Mouse (Mus musculus): ENCODE measurements around the gene Nsmf.

Nsmf gene

GRCm38 (mm10) chr2:25083697-25084096 lies 29.5 kb downstream of the Nsmf start:
- no peak for DNase-seq (ENCODE audit: extremely low read depth, insufficient read length, low spot score)

GRCm38 (mm10) chr2:25085571-25085970 lies 31.4 kb downstream of the Nsmf start:
- no peak for DNase-seq (ENCODE audit: extremely low read depth, insufficient read length, low spot score)

- no peak for DNase-seq (ENCODE audit: extremely low read depth, insufficient read length, low spot score)
These were observed 33.7 kb downstream of the Nsmf start for GRCm38 (mm10) chr2:25087842-25088241.

GRCm38 (mm10) chr2:25088636-25089035 lies 34.5 kb downstream of the Nsmf start:
- DNase-seq (ENCODE audit: extremely low read depth, insufficient read length, low spot score): no peak

GRCm38 (mm10) chr2:25094785-25095108 lies 40.6 kb downstream of the Nsmf start:
- no peak for DNase-seq (ENCODE audit: extremely low read depth, insufficient read length, low spot score)

- DNase-seq (ENCODE audit: extremely low read depth, insufficient read length, low spot score): no peak
These were observed 41.1 kb downstream of the Nsmf start, which contains the start of gene Noxa1 for GRCm38 (mm10) chr2:25095109-25095850. Noxa1 (minus strand) TSS chr2:25095149.

- no peak for DNase-seq (ENCODE audit: extremely low read depth, insufficient read length, low spot score)
These were observed 44.0 kb downstream of the Nsmf start for GRCm38 (mm10) chr2:25098005-25098615.

GRCm38 (mm10) chr2:25098956-25099355 lies 44.8 kb downstream of the Nsmf start:
- DNase-seq (ENCODE audit: extremely low read depth, insufficient read length, low spot score): no peak

GRCm38 (mm10) chr2:25099703-25100102 lies 45.5 kb downstream of the Nsmf start:
- no peak for DNase-seq (ENCODE audit: extremely low read depth, insufficient read length, low spot score)

- no peak for DNase-seq (ENCODE audit: extremely low read depth, insufficient read length, low spot score)
These were observed 50.0 kb downstream of the Nsmf start for GRCm38 (mm10) chr2:25104122-25104521.

- no peak for DNase-seq (ENCODE audit: extremely low read depth, insufficient read length, low spot score)
These were observed 51.9 kb downstream of the Nsmf start for GRCm38 (mm10) chr2:25106045-25106444.

- DNase-seq (ENCODE audit: extremely low read depth, insufficient read length, low spot score): no peak
These were observed 55.3 kb downstream of the Nsmf start for GRCm38 (mm10) chr2:25109487-25109886.

GRCm38 (mm10) chr2:25110505-25111183 lies 56.5 kb downstream of the Nsmf start:
- DNase-seq (ENCODE audit: extremely low read depth, insufficient read length, low spot score): no peak

GRCm38 (mm10) chr2:25111184-25111791 lies 57.1 kb downstream of the Nsmf start:
- peak; percentile 68 for DNase-seq (ENCODE audit: extremely low read depth, insufficient read length, low spot score)
